Mouse (Mus musculus) embryo, embryonic 10.5 days (tissue): ENCODE measurements at regions not wholly inside any gene's neighbourhood (a gene's known extent, or its start where the extent isn't known, plus 50 kb on each side); places are given as distances from the start of the nearest gene placed in this dataset.
"Not testable (repeated sequence)": the region's sequence is repeated elsewhere in the genome, so short reads cannot be mapped to it uniquely, and the experiment has no call there.

Experiments used
- DNase-seq: peaks from one replicate; pipeline ENCODE4 v3.0.0-alpha.2; 2015; ENCODE audit warnings: low spot score

DNA sequence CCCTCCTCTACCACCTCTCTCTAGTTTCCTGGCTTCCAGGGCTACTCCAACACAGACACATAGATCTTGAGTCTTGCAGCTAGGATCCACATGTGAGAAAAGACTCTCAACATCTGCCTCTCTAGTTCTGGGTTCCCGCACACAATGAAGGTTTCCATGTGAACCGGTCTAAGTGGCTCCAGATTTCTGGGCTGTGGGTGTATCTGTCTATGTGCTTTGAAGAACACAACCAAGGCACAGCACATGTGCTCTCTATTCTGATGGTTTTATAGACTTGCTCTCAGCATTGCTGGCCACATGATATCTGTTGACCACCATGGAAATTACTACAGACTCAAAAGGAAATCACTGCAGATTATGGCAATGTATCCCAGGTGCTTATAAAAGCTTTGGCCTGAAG, 972.4 kb downstream of the Defb40 start:
- peak; percentile 1 for DNase-seq

DNA sequence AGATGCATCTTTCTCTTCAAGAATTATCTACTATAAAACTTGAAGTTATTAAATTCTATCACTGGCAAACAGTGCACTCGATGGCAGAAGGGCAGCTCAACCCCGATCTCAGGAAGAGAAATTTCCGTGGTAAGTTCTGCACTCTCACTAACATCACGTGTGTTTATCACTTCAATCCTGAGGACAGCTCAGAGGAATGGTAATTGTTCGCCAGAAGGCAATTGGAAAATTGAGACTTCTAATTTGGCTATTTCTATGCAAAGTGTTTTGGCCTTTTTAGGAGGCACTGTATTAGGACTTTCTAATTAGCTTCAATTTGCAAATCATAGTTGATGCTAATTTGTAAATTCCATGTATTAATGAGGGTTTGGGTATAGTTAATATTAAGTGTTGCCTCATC, 977.3 kb downstream of the Defb40 start:
- DNase-seq = no peak

DNA sequence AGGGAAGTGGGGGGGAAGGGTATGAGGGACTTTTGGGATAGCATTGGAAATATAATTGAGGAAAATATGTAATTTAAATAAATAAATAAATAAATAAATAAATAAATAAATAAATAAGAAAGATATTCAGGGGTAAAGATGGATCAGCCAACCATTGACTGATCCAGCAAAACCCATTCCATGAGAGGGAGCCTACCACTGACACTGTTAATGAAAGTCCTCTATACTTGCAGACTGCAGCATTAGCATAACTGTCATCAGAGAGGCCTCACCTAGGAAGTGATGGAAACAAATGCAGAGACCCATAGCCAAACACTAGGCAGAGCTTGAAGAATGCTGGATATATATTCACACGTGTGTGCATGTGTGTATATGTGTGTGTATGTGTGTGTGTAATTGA, 993.3 kb downstream of the Defb40 start:
- no peak for DNase-seq

DNA sequence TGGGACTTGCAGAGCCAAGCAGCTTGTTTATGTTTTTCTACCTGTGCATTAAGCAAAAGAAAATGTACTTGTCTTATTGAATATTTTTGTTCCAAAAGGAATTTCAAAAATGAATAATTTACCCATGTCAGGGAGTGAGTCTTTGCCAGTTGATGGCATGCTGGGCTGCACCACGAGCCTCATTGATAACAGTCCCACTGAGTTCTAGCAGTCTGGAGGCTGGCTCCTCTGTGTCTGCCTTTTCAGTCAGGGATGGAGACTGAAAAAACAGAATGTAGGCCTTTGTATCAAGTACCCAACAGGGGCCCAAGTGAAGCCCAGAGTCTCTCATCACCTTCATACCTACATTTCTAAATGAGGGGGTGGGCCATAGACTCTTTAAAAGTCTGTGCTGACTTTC, 1029.2 kb downstream of the Defb40 start:
- DNase-seq = no peak

DNA sequence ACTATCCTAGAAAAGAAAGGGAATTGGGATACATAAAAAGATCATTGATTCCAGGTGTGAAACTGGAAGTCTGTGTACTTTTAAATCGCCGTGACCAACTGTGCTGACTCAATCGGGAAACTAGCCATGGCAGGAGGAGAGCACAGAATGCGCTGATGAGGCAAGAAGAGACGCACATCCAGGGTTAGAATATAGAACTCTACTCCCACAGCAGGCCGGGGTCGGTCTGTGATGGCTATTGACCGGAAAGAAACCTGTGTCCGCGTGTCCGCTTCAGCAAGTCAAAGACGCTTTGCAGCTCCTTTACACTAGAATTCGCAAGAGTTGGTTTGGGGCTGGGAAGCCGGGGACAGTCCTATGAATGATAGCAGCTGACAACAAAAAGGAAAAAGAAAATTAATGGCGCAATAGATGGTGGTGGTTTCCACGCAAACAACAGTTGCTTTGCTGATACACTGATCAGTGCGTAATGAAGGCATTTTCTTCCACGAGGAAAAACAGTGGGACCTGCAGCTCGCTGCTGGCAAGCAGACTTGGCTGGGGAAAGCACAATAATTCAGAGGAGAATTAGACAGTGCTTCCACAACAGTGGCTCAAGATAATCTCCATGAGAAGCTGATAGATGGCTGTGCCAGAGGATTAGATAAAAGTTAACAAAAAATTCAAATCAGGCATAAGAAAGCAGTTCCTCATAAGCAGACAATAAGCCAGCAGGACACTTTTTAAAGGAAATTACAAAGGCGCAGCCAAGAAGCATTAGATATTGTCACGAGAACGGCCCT, 1029.8 kb downstream of the Defb40 start:
- DNase-seq = peak; percentile 4

DNA sequence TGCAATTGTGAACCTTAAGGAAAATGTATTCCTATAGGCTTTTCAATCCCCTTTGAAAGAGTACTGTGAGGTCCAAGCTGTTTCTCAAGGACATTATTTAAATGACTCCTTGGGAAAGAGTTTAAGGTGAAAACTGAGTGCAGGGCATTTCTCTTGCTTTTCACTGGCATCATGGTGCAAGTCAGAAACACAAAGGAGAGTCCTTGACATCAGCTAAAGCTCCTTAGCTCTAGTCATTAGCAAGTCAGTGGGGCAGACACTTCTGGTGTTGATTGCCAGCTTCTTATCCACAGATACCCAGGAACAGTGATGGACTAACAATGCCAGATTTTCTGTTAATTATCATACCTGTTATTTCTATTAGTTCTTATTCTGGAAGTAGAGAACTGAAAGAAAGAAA, 1043.4 kb downstream of the Defb40 start:
- DNase-seq = no peak

DNA sequence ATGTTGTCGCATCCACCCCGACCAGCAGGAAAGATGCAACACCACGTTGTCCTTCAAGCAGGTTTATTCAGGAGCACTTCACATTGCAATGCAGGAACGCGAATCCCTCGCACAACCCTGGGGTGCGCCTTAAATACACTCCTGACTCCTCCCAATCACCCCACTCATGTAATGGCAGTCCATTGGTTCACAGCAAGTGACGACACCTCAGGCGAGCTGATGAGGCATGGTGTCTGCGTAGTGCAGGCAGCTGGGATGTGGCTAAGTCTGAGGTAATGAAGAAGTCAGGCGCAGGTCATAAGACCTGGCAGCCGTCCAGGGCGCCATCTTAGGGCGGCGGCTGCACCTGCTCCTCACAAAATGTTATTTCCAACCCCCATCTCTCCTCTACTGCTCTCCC, 1068.7 kb downstream of the Defb40 start:
- DNase-seq = no peak

DNA sequence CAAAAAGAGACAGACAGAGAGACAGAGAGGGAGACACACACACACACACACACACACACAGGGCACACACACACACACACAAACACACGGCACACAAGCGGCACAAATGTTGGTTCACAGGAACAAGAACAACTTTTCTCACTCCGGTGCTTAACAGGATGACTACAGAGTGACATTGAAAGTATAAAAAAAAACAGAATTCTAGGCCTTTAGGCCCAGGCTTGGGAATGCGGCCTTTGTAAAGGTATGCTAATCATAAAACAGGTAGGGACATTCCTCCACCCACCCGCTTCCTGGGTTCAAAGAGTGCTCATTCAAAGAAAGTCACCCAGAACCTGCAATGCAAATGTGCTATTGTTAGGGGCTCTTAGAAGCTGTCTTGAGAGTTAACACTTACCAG, 1089.5 kb downstream of the Defb40 start:
- not testable (repeated sequence) for DNase-seq

DNA sequence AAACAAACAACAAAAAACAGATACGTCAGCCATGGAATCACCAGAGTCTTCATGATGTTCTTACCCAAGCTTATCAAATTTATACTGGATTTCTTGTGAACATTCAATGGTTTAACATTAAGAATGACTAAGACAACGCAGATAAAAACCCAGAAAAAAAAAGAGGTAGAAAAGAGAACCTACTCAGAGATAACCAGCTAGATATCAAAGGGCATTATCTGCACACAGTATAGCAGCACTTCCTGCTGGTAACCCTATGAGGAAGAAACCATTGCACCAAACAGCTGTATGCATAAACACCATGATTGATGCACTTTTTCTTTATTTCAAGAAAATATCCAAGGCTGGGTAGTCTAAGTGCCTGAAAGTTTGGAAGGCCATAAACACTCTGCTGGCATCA, 1114.7 kb downstream of the Defb40 start:
- no peak for DNase-seq
